Mouse (Mus musculus) bone marrow macrophage, adult 2 months (primary cell): ENCODE results near the gene Foxp3.

Source experiments
- CTCF ChIP-seq: IDR thresholded peaks from 2 replicates; pipeline ENCODE4 v1.5.1; 2012; ENCODE audit warnings: low read depth, mild to moderate bottlenecking, low read length, moderate library complexity
- POLR2A ChIP-seq: IDR thresholded peaks from 2 replicates; pipeline ENCODE4 v1.6.1; 2012; ENCODE audit warnings: mild to moderate bottlenecking, low read depth, low read length, borderline replicate concordance

DNA sequence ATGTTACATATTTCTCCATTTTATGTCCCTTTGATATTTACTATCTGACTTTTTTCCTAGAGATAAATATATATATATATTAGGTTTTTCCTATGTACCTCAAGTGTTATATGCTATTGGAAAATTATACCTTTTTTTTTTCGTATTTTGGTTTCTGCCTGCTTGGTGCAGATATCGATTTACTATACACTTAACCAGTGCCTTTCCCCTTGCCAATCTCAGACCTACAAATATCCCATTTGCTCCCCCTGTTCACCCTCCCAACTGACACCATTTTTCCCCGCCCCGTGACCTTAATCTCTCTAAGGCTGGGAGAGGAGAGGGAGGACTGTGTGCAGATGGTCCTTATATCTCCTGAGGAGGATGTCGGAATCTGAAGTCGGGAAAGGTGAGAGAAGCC lies 33.3 kb downstream of the Foxp3 start, which contains the start of gene Cacna1f:
- TF ChIP-seq POLR2A (no peak), CTCF (no peak)
